Comparison of ENCODE assay signal across 8 mouse cellular contexts in genomic region chr14:55116425-55117200, GRCm38 (mm10). TPM values are rescaled to one million over a fixed set of nuclear protein-coding genes. Genes with fewer than 3 reads are reported as not detected.
DNase-seq lines count a peak whose midpoint lies in the region; ATAC-seq and TF ChIP-seq lines count a peak whose summit lies in the region.

Gene Jph4, minus strand, starts transcription at chr14:55116935.

- H3K9me3 ChIP-seq in heart, embryonic 10.5 days = no peaks in the 10 kb centered on the region
- H3K9me3 ChIP-seq in forebrain, embryonic 15.5 days = no peaks in the 10 kb centered on the region

- peaks cover 68% of the 10 kb centered on the region for H3K27me3 ChIP-seq in heart, embryonic 10.5 days (ENCODE audit: insufficient read depth, poor library complexity, severe bottlenecking)
- 0 out of 2 replicates have a peak, but pooled peaks cover 9% of the 10 kb centered on the region for H3K27me3 ChIP-seq in forebrain, embryonic 15.5 days

- intact Hi-C loops in left cerebral cortex, adult 2 months (cut with DNase I) = loop anchor here (2.0 kb wide), 1 partner anchor 44 kb away; no protein-coding TSS in a partner anchor

- peak within 1 kb of the TSS; percentile 82 for H3K4me2 ChIP-seq in forebrain, embryonic 15.5 days (replicated peaks)

- H3K9ac ChIP-seq in forebrain, embryonic 15.5 days (replicated peaks) = peak within 1 kb of the TSS; percentile 75

- ATAC-seq in forebrain, embryonic 15.5 days (replicated peaks) = peak; percentile 65

- no peaks in the 10 kb centered on the region for H3K36me3 ChIP-seq in heart, embryonic 10.5 days
- peaks cover 8% of the 10 kb centered on the region; the same call in 1 of the 2 replicates for H3K36me3 ChIP-seq in forebrain, embryonic 15.5 days

- no peak within 1 kb of the TSS for H3K27ac ChIP-seq in heart, embryonic 10.5 days
- H3K27ac ChIP-seq in forebrain, embryonic 15.5 days (replicated peaks) = peak within 1 kb of the TSS; percentile 97
- H3K27ac ChIP-seq in left cerebral cortex, adult 2 months = peak within 1 kb of the TSS; percentile 97

- TF ChIP-seq CTCF in left cerebral cortex, adult 2 months (IDR thresholded peaks at IDR 0.05) = no peak

- 4% methylated on average over 21 of the region's 21 CpGs for WGBS in heart, embryonic 10.5 days
- 4% methylated on average over 21 of the region's 21 CpGs for WGBS in forebrain, embryonic 15.5 days

- peaks cover 35% of the 10 kb centered on the region for H3K4me1 ChIP-seq in heart, embryonic 10.5 days
- H3K4me1 ChIP-seq in forebrain, embryonic 15.5 days = peaks cover 43% of the 10 kb centered on the region

- peak within 1 kb of the TSS; percentile 75 for H3K4me3 ChIP-seq in heart, embryonic 10.5 days
- peak within 1 kb of the TSS; percentile 70 for H3K4me3 ChIP-seq in forebrain, embryonic 15.5 days
- peak within 1 kb of the TSS; percentile 89 for H3K4me3 ChIP-seq in left cerebral cortex, adult 2 months

- DNase-seq in heart, embryonic 10.5 days (ENCODE audit: low spot score) = no peak
- no peak for DNase-seq in heart, postnatal 4 days
- peak; percentile 46 for DNase-seq in R1 (ENCODE audit: low read depth, low spot score)
- DNase-seq in left cerebral cortex, adult 2 months (ENCODE audit: extremely low spot score in 1 of 2, low spot score in 2 of 2) = peak; percentile 73 to 74
- peak; percentile 72 to 75 for DNase-seq in right cerebral cortex, adult 2 months (ENCODE audit: low spot score in 2 of 2)
- no peak for DNase-seq in gastrocnemius, postnatal 25 days
- no peak for DNase-seq in embryo, embryonic 10.5 days (ENCODE audit: low spot score)

RNA-seq across cellular contexts. Expression of gene Jph4, which starts in this region (rescaled TPM):
- 0.06 and 0.18 TPM in 2 replicates for polyA plus RNA-seq in heart, embryonic 10.5 days (2016; fragmentation: Nextera tagmentation; extraction: Ambion mirVana)
- total RNA-seq in heart, postnatal 4 days (2021) = under 1 TPM; 0.10 to 0.16 TPM
- polyA plus RNA-seq in forebrain, embryonic 15.5 days (2015; fragmentation: Nextera tagmentation; extraction: Ambion mirVana) = 37.4 and 38.3 TPM in 2 replicates
- 100 to 1,000 TPM; 300 to 347 TPM for total RNA-seq in left cerebral cortex, adult 2 months (2021)
- total RNA-seq in gastrocnemius, postnatal 25 days (2021) = under 1 TPM; 0.28 to 0.35 TPM

Comparison
In these comparisons a context has a peak if more than half of its experiments do, and no peak if none do; other contexts are left out.
1. RNA of gene Jph4 (total RNA-seq): 300 to 347 TPM in left cerebral cortex, adult 2 months; 0.28 to 0.35 TPM in gastrocnemius, postnatal 25 days and 0.10 to 0.16 TPM in heart, postnatal 4 days; every median in the first group is over 100 times any median in the second.
2. RNA of gene Jph4 (polyA plus RNA-seq): 37.4 to 38.3 TPM in forebrain, embryonic 15.5 days; 0.06 to 0.18 TPM in heart, embryonic 10.5 days; every median in the first group is over 10 times any median in the second.
3. DNase-seq: peak in R1 (single experiment), left cerebral cortex, adult 2 months (2 of 2) and right cerebral cortex, adult 2 months (2 of 2); none in heart, embryonic 10.5 days (single experiment), heart, postnatal 4 days (single experiment), gastrocnemius, postnatal 25 days (single experiment) and embryo, embryonic 10.5 days (single experiment).
4. Peak in every context shown above with its lines, with median percentiles within 50 percentile points of each other: H3K4me3 ChIP-seq.